Mouse (Mus musculus): Measurements from ENCODE around the gene Pank4. TPM values are rescaled to one million over a fixed set of nuclear protein-coding genes. Genes with fewer than 3 reads are reported as not detected.

Gene Pank4
- polyA plus RNA-seq, 1 experiment from 2014 or later: 30.4 TPM

DNA sequence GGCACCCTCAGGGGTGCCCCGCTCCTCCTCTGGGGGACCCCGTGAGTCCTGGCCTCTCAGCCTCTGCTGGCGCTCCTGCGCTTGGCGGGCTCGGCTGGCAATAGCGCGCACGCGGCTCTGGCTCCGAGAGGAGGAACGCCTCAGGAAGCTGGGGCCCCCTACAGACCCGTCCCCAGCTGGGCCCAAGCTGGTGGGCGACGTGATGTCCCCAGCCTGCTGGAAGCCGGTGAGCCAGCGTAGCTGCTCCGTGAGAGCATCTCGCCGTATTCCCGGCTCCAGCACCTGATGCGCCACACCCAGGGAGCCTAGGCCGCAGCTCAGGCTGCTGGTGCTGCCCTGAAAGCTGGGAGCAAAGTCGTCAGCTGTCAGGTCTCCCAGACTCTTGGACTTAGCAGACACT, 19.8 kb downstream of the Pank4 start:
- 18% methylated on average over 24 of the region's 24 CpGs for WGBS
- Histone ChIP-seq H3K9me3 (replicated peaks; ENCODE audit: low read length) (no peaks in the 10 kb centered on the region), H3K4me1 (replicated peaks; ENCODE audit: insufficient read depth, low read length) (peaks cover 6% of the 10 kb centered on the region; the same call in 1 of the 2 replicates), H3K27me3 (ENCODE audit: insufficient read depth, low read length) (no peaks in the 10 kb centered on the region), H3K9ac (ENCODE audit: low read depth, low read length) (no peak overlapping the region), H3K4me3 (replicated peaks; ENCODE audit: low read depth, low read length) (no peak overlapping the region), H3K4me2 (ENCODE audit: low read length) (no peak overlapping the region), H3K36me3 (ENCODE audit: insufficient read depth, low read length) (peaks cover 25% of the 10 kb centered on the region), H3K27ac (no peak overlapping the region)
- TF ChIP-seq CTCF (IDR thresholded peaks at IDR 0.05; ENCODE audit: low read depth): no peak
- ATAC-seq (replicated peaks; ENCODE audit: low FRiP score, low read depth): no peak
- DNase-seq (ENCODE audit: low spot score): no peak

DNA sequence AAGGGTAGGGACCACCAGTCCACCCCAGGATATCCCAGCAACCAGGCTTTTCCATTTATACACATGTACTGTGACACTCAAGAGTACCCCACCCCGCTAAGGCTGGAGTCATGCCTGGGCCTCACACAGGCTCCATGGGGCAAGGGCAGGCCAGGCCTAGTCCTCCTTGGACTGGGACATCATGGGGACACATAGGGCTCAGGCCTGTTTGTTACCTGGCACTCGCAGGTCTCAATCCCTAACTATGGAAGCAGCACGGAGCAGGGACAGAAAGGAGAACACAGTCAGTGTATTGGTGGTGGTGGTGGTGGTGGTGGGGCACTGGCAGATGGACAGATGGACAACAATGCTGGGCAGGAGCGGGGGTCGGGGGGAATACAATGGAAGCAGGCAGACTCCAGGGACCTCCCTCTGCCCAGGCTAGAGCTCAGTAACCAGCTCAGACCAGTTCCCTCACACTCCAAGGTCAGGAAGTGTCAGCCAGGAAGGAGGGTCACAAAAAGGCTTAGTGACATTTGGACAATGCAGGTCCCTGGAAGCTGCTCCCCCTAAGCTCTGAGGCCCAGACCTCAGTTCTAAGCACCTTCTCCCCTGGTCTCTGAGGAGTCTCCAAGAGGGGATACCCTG, 21.3 kb downstream of the Pank4 start:
- peaks cover 6% of the 10 kb centered on the region; the same call in 1 of the 2 replicates for H3K4me1 ChIP-seq (replicated peaks; ENCODE audit: insufficient read depth, low read length)
- no peak overlapping the region for H3K27ac ChIP-seq
- H3K4me2 ChIP-seq (ENCODE audit: low read length): 0 out of 2 replicates have a peak overlapping the region, but pooled peaks have one; percentile 21
- H3K36me3 ChIP-seq (ENCODE audit: insufficient read depth, low read length): peaks cover 11% of the 10 kb centered on the region
- WGBS: 81% methylated on average over 5 of the region's 5 CpGs
- no peaks in the 10 kb centered on the region for H3K27me3 ChIP-seq (ENCODE audit: insufficient read depth, low read length)
- no peak for TF ChIP-seq CTCF (IDR thresholded peaks at IDR 0.05; ENCODE audit: low read depth)
- ATAC-seq (replicated peaks; ENCODE audit: low FRiP score, low read depth) (no peak), DNase-seq (ENCODE audit: low spot score) (no peak)
- H3K9ac ChIP-seq (ENCODE audit: low read depth, low read length): no peak overlapping the region
- no peaks in the 10 kb centered on the region for H3K9me3 ChIP-seq (replicated peaks; ENCODE audit: low read length)
- no peak overlapping the region for H3K4me3 ChIP-seq (replicated peaks; ENCODE audit: low read depth, low read length)

DNA sequence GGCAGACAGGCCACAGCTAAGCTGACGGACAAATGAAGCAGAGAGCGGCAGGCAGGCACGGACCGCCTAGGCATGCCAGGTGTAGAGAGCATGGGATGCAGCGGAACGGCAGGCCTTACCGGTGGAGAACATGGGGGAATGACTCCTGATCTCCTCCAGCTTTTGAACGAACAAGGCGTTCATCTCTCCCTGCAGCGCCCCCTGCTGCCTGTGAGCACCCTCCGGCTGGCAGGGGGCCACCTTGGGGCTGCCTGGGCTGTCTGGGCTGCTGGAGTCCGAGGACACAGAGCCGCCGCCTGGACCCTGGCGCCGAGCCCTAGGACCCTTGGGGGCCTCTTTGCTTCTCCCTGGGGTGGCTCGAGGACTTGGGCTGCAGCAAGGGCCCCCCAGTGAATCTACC, 22.2 kb downstream of the Pank4 start:
- no peak for ATAC-seq (replicated peaks; ENCODE audit: low FRiP score, low read depth)
- H3K36me3 ChIP-seq (ENCODE audit: insufficient read depth, low read length): peaks cover 3% of the 10 kb centered on the region; the same call in 1 of the 2 replicates
- H3K4me1 ChIP-seq (replicated peaks; ENCODE audit: insufficient read depth, low read length): peaks cover 6% of the 10 kb centered on the region; the same call in 1 of the 2 replicates
- peak; percentile 79 for TF ChIP-seq CTCF (IDR thresholded peaks at IDR 0.05; ENCODE audit: low read depth)
- no peak overlapping the region for H3K27ac ChIP-seq
- no peaks in the 10 kb centered on the region for H3K27me3 ChIP-seq (ENCODE audit: insufficient read depth, low read length)
- WGBS: 12% methylated on average over 17 of the region's 17 CpGs
- no peak overlapping the region for H3K9ac ChIP-seq (ENCODE audit: low read depth, low read length)
- H3K4me3 ChIP-seq (replicated peaks; ENCODE audit: low read depth, low read length): no peak overlapping the region
- H3K4me2 ChIP-seq (ENCODE audit: low read length): 0 out of 2 replicates have a peak overlapping the region, but pooled peaks have one; percentile 21
- H3K9me3 ChIP-seq (replicated peaks; ENCODE audit: low read length): no peaks in the 10 kb centered on the region
- DNase-seq (ENCODE audit: low spot score): peak; percentile 84

DNA sequence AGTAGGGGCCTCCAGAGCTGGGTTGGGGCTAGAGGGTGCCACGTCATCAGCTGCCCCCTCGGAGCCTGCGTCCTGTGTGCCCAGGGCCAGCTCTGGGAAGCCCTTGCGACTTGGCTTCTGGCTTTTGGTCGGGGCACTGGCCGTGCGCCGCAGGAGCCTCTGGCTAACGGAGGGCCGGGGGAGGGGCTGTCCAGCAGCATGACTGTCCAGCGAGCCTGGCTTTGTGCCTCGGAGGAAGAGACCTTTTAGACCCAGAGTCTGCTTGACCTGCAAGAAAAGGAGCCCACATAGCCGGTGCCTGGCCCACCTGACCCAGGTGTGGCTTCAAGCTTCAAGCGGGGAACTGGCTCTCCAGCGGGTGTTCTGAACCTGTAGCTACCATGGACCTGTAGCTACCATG, 22.8 kb downstream of the Pank4 start:
- Histone ChIP-seq H3K27ac (no peak overlapping the region), H3K4me2 (ENCODE audit: low read length) (no peak overlapping the region), H3K36me3 (ENCODE audit: insufficient read depth, low read length) (no peaks in the 10 kb centered on the region), H3K27me3 (ENCODE audit: insufficient read depth, low read length) (no peaks in the 10 kb centered on the region), H3K9me3 (replicated peaks; ENCODE audit: low read length) (no peaks in the 10 kb centered on the region), H3K4me3 (replicated peaks; ENCODE audit: low read depth, low read length) (no peak overlapping the region), H3K9ac (ENCODE audit: low read depth, low read length) (no peak overlapping the region), H3K4me1 (replicated peaks; ENCODE audit: insufficient read depth, low read length) (peaks cover 6% of the 10 kb centered on the region; the same call in 1 of the 2 replicates)
- no peak for TF ChIP-seq CTCF (IDR thresholded peaks at IDR 0.05; ENCODE audit: low read depth)
- ATAC-seq (replicated peaks; ENCODE audit: low FRiP score, low read depth): no peak
- DNase-seq (ENCODE audit: low spot score): no peak
- WGBS: 65% methylated on average over 15 of the region's 15 CpGs

DNA sequence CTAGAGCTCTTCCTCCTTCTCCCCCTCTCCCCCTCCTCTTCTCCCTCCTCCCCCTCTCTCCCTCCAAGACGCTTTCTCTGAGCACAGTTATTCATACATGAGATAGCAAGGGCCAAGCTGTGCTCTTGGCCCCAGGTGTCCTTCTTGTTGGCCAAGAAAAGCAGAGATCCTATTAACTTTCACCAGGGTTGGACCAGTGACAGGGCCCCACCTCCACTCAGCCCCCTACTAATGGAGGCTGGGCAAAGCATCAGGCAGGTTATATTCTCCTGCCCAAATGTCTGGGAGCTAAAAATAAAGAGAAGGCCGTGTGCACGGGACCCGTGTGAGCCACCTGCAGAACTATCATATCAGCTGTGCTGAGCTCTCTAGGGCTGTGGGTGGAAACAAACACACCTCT, 31.0 kb downstream of the Pank4 start:
- no peak for ATAC-seq (replicated peaks; ENCODE audit: low FRiP score, low read depth)

DNA sequence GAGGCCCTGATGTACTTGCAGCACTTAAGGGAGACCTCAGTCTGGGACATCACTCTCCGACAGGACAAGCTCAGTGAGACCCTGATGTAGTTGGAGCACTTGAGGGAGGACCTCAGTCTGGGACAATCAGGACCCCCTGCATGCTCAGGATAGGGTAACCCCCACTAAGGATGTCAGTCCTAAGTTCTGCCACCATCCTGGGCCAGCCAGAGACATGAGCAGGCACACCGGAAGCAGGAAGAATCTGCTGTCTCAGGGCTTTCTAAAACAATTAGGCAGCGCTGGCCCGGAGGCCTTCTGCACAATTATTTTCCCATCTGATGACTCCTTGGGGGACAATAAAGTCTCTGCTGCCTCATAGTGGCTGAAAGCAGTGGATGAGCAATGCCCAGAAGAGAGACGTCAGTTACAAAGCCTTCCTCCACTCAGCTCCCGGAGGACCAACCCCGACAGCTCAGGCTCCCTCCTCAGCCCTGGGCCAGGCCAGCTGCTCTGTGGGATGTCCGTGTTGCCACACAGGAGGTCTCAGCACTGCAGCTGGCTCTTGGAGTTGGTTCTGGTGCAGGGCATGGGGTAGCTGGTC, 32.7 kb downstream of the Pank4 start:
- WGBS: 24% methylated on average over 8 of the region's 8 CpGs
- no peak for ATAC-seq (replicated peaks; ENCODE audit: low FRiP score, low read depth)
- Histone ChIP-seq H3K9me3 (replicated peaks; ENCODE audit: low read length) (no peaks in the 10 kb centered on the region), H3K4me3 (replicated peaks; ENCODE audit: low read depth, low read length) (no peak overlapping the region), H3K4me2 (ENCODE audit: low read length) (no peak overlapping the region), H3K27me3 (ENCODE audit: insufficient read depth, low read length) (no peaks in the 10 kb centered on the region), H3K9ac (ENCODE audit: low read depth, low read length) (no peak overlapping the region), H3K36me3 (ENCODE audit: insufficient read depth, low read length) (no peaks in the 10 kb centered on the region), H3K4me1 (replicated peaks; ENCODE audit: insufficient read depth, low read length) (no peaks in the 10 kb centered on the region), H3K27ac (no peak overlapping the region)
- peak; percentile 47; the same call in 1 of the 2 replicates for TF ChIP-seq CTCF (IDR thresholded peaks at IDR 0.05; ENCODE audit: low read depth)
- peak; percentile 67 for DNase-seq (ENCODE audit: low spot score)

More for the DNA sequence above, 31.0 kb downstream of the Pank4 start:
- Histone ChIP-seq H3K27me3 (ENCODE audit: insufficient read depth, low read length) (no peaks in the 10 kb centered on the region), H3K9ac (ENCODE audit: low read depth, low read length) (no peak overlapping the region), H3K27ac (no peak overlapping the region), H3K4me2 (ENCODE audit: low read length) (no peak overlapping the region), H3K4me3 (replicated peaks; ENCODE audit: low read depth, low read length) (no peak overlapping the region), H3K4me1 (replicated peaks; ENCODE audit: insufficient read depth, low read length) (no peaks in the 10 kb centered on the region), H3K9me3 (replicated peaks; ENCODE audit: low read length) (no peaks in the 10 kb centered on the region), H3K36me3 (ENCODE audit: insufficient read depth, low read length) (no peaks in the 10 kb centered on the region)
- WGBS: 73% methylated on average over 4 of the region's 4 CpGs
- no peak for TF ChIP-seq CTCF (IDR thresholded peaks at IDR 0.05; ENCODE audit: low read depth)
- no peak for DNase-seq (ENCODE audit: low spot score)

Measured in kidney, postnatal 0 days (tissue).